Mouse (Mus musculus): Measurements from ENCODE around the gene St13.

Gene St13

GRCm38 (mm10) chr15:81313928-81314327, 85.9 kb downstream of the St13 start:
- no peak for DNase-seq

Data from cerebellum, postnatal 25 days (tissue).